Mouse (Mus musculus): ENCODE measurements around the gene Vmn1r185. TPM values are rescaled to one million over a fixed set of nuclear protein-coding genes. Genes with fewer than 3 reads are reported as not detected.
"Not testable (repeated sequence)": the region's sequence is repeated elsewhere in the genome, so short reads cannot be mapped to it uniquely, and the experiment has no call there.

Gene Vmn1r185
- total RNA-seq (2015) (not detected in 2 replicates), total RNA-seq (2017) (not detected in 2 replicates)

DNA sequence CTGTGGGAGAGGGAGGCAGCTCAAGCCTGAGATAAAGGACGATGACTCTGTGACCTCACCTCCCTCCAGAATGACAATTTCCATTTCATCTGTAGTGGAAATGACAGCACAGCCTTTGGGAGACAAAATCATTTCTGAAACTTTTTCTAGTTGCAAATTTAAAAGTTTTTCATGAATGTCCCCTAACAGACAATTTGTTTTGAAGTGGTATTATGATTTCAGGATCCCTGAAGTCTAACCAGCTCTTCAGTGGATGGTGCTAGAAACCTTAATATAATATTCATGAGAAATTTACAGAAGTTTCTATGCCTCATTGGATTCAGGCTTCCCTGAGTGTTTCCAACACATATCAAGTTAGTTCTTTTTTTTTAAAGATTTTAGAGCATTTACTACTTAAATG is at the start of gene Vmn1r185:
Gene Vmn1r185, minus strand, starts transcription at position 101 of the 400 bp plus-strand sequence.
- not testable (repeated sequence) for ATAC-seq (replicated peaks; ENCODE audit: poor library complexity)

DNA sequence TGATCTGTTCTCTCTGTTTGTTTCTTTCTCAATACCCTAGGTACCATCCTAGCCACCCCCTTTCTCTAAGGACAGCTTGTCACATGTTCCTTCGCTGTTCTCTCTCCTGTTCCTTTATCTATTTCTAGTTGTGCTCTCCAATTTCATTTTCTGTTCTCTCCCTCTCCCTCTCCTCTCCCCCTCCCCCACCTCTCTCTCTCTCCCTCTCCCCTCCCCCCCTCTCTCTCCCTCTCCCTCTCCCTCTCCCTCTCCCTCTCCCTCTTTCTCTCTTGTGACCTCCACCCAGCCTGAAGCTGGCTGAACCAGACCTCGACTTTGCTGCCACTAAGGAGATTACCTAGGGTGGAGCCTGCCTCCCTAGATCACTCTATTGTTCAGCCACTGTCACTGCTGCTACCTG is 49.2 kb upstream of the Vmn1r185 start:
- not testable (repeated sequence) for ATAC-seq (replicated peaks; ENCODE audit: poor library complexity)

DNA sequence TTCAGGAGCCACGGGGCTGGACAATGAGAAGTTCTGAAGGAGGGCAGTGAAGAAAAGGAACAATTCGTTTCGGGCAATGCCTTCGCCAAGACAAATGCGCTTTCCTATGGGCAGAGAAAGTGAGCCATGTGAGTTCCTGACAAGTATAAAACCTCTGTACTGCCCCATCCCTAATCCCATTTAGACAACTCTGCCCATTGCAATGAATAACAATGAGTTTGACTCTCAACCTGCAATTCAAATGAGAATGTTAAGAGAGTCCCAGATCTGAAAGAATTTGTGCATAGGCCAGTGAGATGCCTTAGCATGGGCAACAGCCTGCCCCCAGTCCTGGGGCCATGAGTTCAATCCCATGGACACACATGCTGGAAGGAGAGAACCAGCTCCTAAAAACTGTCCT is 47.7 kb upstream of the Vmn1r185 start:
- no peak for ATAC-seq (replicated peaks; ENCODE audit: poor library complexity)

DNA sequence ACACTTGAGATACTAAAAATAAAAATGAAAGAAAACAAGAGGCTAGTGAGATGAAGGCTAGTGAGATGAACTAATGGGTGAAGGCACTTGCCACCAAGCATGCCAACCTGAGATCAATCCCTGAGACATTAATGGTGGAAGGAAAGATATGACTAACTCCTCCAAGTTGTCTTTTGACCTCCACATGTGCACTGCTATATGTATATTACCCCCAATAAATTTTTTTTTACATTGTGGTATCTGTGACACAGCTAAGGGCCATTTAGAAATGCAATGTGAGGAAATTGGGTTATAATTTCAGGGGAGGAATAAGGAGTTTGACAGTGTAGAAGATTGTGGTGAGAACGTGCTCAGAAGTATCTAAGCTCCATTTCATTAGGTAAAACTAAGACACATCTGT is 28.5 kb downstream of the Vmn1r185 start:
- ATAC-seq (replicated peaks; ENCODE audit: poor library complexity) = no peak

DNA sequence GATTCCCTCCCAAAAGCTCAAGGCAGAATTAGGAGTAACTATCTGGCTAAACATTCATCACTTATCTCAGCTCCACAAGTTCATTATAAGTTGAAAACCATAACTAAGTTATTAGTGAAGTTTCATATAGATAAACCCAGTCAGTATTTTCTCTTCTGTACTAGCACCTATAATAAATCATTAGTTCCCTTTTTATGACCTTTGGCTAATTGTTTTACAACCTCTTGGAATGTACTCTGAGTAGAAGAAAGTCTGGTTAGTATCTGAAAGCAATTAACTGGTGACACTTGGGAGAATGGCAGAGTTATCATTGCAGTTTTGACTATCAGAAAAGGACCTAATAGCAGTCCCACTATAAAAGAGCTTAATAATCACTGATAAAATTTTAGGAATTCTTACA is 29.2 kb downstream of the Vmn1r185 start:
- ATAC-seq (replicated peaks; ENCODE audit: poor library complexity) = no peak

Other genes starting within 250 kb of the Vmn1r185 start
- not detected in 2 replicates for gene Nlrp9c, start 214.8 kb downstream of the Vmn1r185 start, total RNA-seq (2015)
- not detected in 2 replicates for gene Nlrp9c, start 214.8 kb downstream of the Vmn1r185 start, total RNA-seq (2017)
- not detected in 2 replicates for gene Nlrp4a, start 183.4 kb downstream of the Vmn1r185 start, total RNA-seq (2015)
- not detected in 2 replicates for gene Nlrp4a, start 183.4 kb downstream of the Vmn1r185 start, total RNA-seq (2017)
- gene Nlrp9a, start 83.4 kb downstream of the Vmn1r185 start, total RNA-seq (2015) = not detected in 2 replicates
- gene Nlrp9a, start 83.4 kb downstream of the Vmn1r185 start, total RNA-seq (2017) = not detected in 2 replicates
- not detected in 2 replicates for gene Cyp2b23, start 68.0 kb upstream of the Vmn1r185 start, total RNA-seq (2015)
- not detected in 2 replicates for gene Cyp2b23, start 68.0 kb upstream of the Vmn1r185 start, total RNA-seq (2017)
- gene Cyp2b19, start 138.7 kb upstream of the Vmn1r185 start, total RNA-seq (2015) = not detected in 2 replicates
- not detected in 2 replicates for gene Cyp2b19, start 138.7 kb upstream of the Vmn1r185 start, total RNA-seq (2017)
- not detected in 2 replicates for gene Cyp2g1, start 190.4 kb upstream of the Vmn1r185 start, total RNA-seq (2015)
- gene Cyp2g1, start 190.4 kb upstream of the Vmn1r185 start, total RNA-seq (2017) = not detected in 2 replicates
- not detected in 2 replicates for gene Cyp2a5, start 216.8 kb upstream of the Vmn1r185 start, total RNA-seq (2015)
- not detected in 2 replicates for gene Cyp2a5, start 216.8 kb upstream of the Vmn1r185 start, total RNA-seq (2017)

Measured in megakaryocyte progenitor cell, adult 5-6 weeks (primary cell).